Mouse (Mus musculus) heart, adult 2 months (tissue): ENCODE measurements around the gene Slc38a8.

Experiments used
- CTCF ChIP-seq: fragments of 200-600 bp; IDR thresholded peaks from 2 replicates; pipeline ENCODE4 v1.8.1; 2022; ENCODE audit warnings: antibody characterized with exemption, mild to moderate bottlenecking, moderate library complexity
- EP300 ChIP-seq: fragments of 200-500 bp; IDR thresholded peaks from 2 replicates; pipeline ENCODE4 v1.6.1; 2011; ENCODE audit warnings: low read depth, low read length, control low read depth; ENCODE audit not compliant: insufficient read depth
- POLR2A ChIP-seq: fragments of 200-500 bp; IDR thresholded peaks from 2 replicates; pipeline ENCODE4 v1.6.1; 2011; ENCODE audit warnings: mild to moderate bottlenecking, low read depth, low read length, control low read depth; ENCODE audit not compliant: insufficient read depth

GRCm38 (mm10) chr8:119440952-119441270 lies 60.6 kb downstream of the Slc38a8 start:
- TF ChIP-seq CTCF (no peak), POLR2A (no peak), EP300 (no peak)
